Mouse (Mus musculus) heart, adult 2 months (tissue): ENCODE results near the gene Fam83c.

Experiments used
- CTCF ChIP-seq: fragments of 200-600 bp; IDR thresholded peaks from 2 replicates; pipeline ENCODE4 v1.8.1; 2022; ENCODE audit warnings: antibody characterized with exemption, mild to moderate bottlenecking, moderate library complexity
- POLR2A ChIP-seq: fragments of 200-500 bp; IDR thresholded peaks from 2 replicates; pipeline ENCODE4 v1.6.1; 2011; ENCODE audit warnings: mild to moderate bottlenecking, low read depth, low read length, control low read depth; ENCODE audit not compliant: insufficient read depth

- TF ChIP-seq CTCF (no peak), POLR2A (no peak)
Observed at GRCm38 (mm10) chr2:155805925-155806255, 28.8 kb downstream of the Fam83c start.
